Mouse (Mus musculus): ENCODE results near the gene A830031A19Rik.

GRCm38 (mm10) chr11:24020760-24021159, 54.1 kb downstream of the A830031A19Rik start:
- TF ChIP-seq EP300 (IDR thresholded peaks at IDR 0.05; ENCODE audit: insufficient read depth, low read depth, low read length), result no peak
- TF ChIP-seq POLR2A (IDR thresholded peaks at IDR 0.05; ENCODE audit: insufficient read depth, low read length), result no peak
- no peak for TF ChIP-seq CTCF (IDR thresholded peaks at IDR 0.05; ENCODE audit: low read depth, low read length)

All from ES-Bruce4 (cell line).